Mouse (Mus musculus) neural tube, embryonic 12.5 days (tissue): Measurements from ENCODE around the gene Cdk18. TPM values are rescaled to one million over a fixed set of nuclear protein-coding genes. Genes with fewer than 3 reads are reported as not detected.
A peak's percentile ranks its signal among the peaks of the same experiment; 100 is the strongest.

Source experiments
- ATAC-seq: fragments of 200-750 bp; cut with Nextera tagmentation; 2 replicates; pipeline ENCODE4 v1.8.0; 2017; ENCODE audit warnings: low read depth, mild to moderate bottlenecking, moderate TSS enrichment, moderate library complexity; ENCODE audit not compliant: low FRiP score
- H3K27ac ChIP-seq: fragments of 300-500 bp; sonication (generic); 2 replicates; pipeline ENCODE4 v1.5.1; 2016
- H3K27me3 ChIP-seq: fragments of 300-500 bp; sonication (generic); replicated peaks from 2 replicates; pipeline ENCODE4 v1.6.1; 2016; ENCODE audit warnings: mild to moderate bottlenecking
- H3K36me3 ChIP-seq: fragments of 300-500 bp; sonication (generic); 2 replicates; pipeline ENCODE4 v1.6.1; 2016; ENCODE audit warnings: mild to moderate bottlenecking
- H3K4me1 ChIP-seq: fragments of 300-500 bp; sonication (generic); 2 replicates; pipeline ENCODE4 v1.6.1; 2016
- H3K4me2 ChIP-seq: fragments of 300-500 bp; sonication (generic); replicated peaks from 2 replicates; pipeline ENCODE4 v1.6.1; 2016; ENCODE audit warnings: mild to moderate bottlenecking
- H3K4me3 ChIP-seq: fragments of 300-500 bp; sonication (generic); 2 replicates; pipeline ENCODE4 v1.5.1; 2016
- H3K9ac ChIP-seq: fragments of 300-500 bp; sonication (generic); 2 replicates; pipeline ENCODE4 v1.6.1; 2016; ENCODE audit warnings: mild to moderate bottlenecking
- H3K9me3 ChIP-seq: fragments of 300-500 bp; sonication (generic); 2 replicates; pipeline ENCODE4 v1.6.1; 2016; ENCODE audit warnings: mild to moderate bottlenecking
- WGBS: fragments of 180-500 bp; shearing (Covaris S2); methylation state at CpG from one replicate; pipeline ENCODE4 v1.1.7; 2016; 5-methylcytosine and 5-hydroxymethylcytosine counted together
- polyA plus RNA-seq: library from polyadenylated mRNA; unstranded; fragments of >200 nt; fragmentation: Nextera tagmentation; extraction: Ambion mirVana; gene quantifications from 2 replicates; pipeline ENCODE4 v1.2.1, GENCODE M21; 2016

The Cdk18 gene
- polyA plus RNA-seq, 1 experiment from 2014 or later, result 0.84 TPM

GRCm38 (mm10) chr1:132144837-132145236 is 5.4 kb upstream of the Cdk18 start:
- ATAC-seq, result no peak
- Histone ChIP-seq H3K4me3 (no peak overlapping the region), H3K36me3 (no peaks in the 10 kb centered on the region), H3K4me1 (peaks cover 11% of the 10 kb centered on the region), H3K9ac (no peak overlapping the region), H3K27me3 (peaks cover 2% of the 10 kb centered on the region; the same call in 1 of the 2 replicates), H3K27ac (no peak overlapping the region), H3K4me2 (no peak overlapping the region), H3K9me3 (no peaks in the 10 kb centered on the region)
- WGBS, result 69% methylated on average over 3 of the region's 3 CpGs

GRCm38 (mm10) chr1:132144223-132144622 is 4.7 kb upstream of the Cdk18 start:
- Histone ChIP-seq H3K27me3 (peaks cover 7% of the 10 kb centered on the region; the same call in 1 of the 2 replicates), H3K27ac (no peak overlapping the region), H3K9me3 (no peaks in the 10 kb centered on the region), H3K36me3 (no peaks in the 10 kb centered on the region), H3K4me1 (peaks cover 16% of the 10 kb centered on the region), H3K9ac (no peak overlapping the region), H3K4me2 (no peak overlapping the region), H3K4me3 (no peak overlapping the region)
- peak; percentile 68 for ATAC-seq
- WGBS, result 18% methylated on average over 2 of the region's 2 CpGs

- peaks cover 11% of the 10 kb centered on the region for H3K27me3 ChIP-seq
- no peaks in the 10 kb centered on the region for H3K9me3 ChIP-seq
- H3K4me3 ChIP-seq, result no peak overlapping the region
- H3K9ac ChIP-seq, result no peak overlapping the region
- peaks cover 21% of the 10 kb centered on the region for H3K4me1 ChIP-seq
- H3K4me2 ChIP-seq, result no peak overlapping the region
- WGBS, result 77% methylated on average over 4 of the region's 4 CpGs
- no peaks in the 10 kb centered on the region for H3K36me3 ChIP-seq
- H3K27ac ChIP-seq, result no peak overlapping the region
- ATAC-seq, result no peak
Observed at GRCm38 (mm10) chr1:132143730-132144129, 4.2 kb upstream of the Cdk18 start.

- Histone ChIP-seq H3K9ac (no peak overlapping the region), H3K27me3 (peaks cover 18% of the 10 kb centered on the region), H3K4me3 (no peak overlapping the region), H3K4me1 (peaks cover 25% of the 10 kb centered on the region), H3K9me3 (no peaks in the 10 kb centered on the region), H3K4me2 (no peak overlapping the region), H3K27ac (no peak overlapping the region), H3K36me3 (no peaks in the 10 kb centered on the region)
- no peak for ATAC-seq
- 88% methylated on average over 5 of the region's 5 CpGs for WGBS
Observed at GRCm38 (mm10) chr1:132143079-132143478, 3.6 kb upstream of the Cdk18 start.

- no peak for ATAC-seq
- peaks cover 25% of the 10 kb centered on the region for H3K4me1 ChIP-seq
Observed at GRCm38 (mm10) chr1:132141753-132142152, 2.3 kb upstream of the Cdk18 start.

GRCm38 (mm10) chr1:132141166-132141565 is 1.7 kb upstream of the Cdk18 start:
- Histone ChIP-seq H3K4me2 (no peak overlapping the region), H3K9me3 (no peaks in the 10 kb centered on the region), H3K4me3 (no peak overlapping the region), H3K9ac (no peak overlapping the region), H3K27me3 (peaks cover 28% of the 10 kb centered on the region), H3K27ac (no peak overlapping the region), H3K36me3 (no peaks in the 10 kb centered on the region), H3K4me1 (peaks cover 25% of the 10 kb centered on the region)
- no peak for ATAC-seq
- WGBS, result 71% methylated on average over 2 of the region's 2 CpGs

More at GRCm38 (mm10) chr1:132141753-132142152, 2.3 kb upstream of the Cdk18 start:
- no peaks in the 10 kb centered on the region for H3K36me3 ChIP-seq
- H3K9ac ChIP-seq, result no peak overlapping the region
- no peaks in the 10 kb centered on the region for H3K9me3 ChIP-seq
- no peak overlapping the region for H3K27ac ChIP-seq
- 67% methylated on average over 13 of the region's 13 CpGs for whole genome bisulfite sequencing
- no peak overlapping the region for H3K4me2 ChIP-seq
- no peak overlapping the region for H3K4me3 ChIP-seq
- H3K27me3 ChIP-seq, result peaks cover 25% of the 10 kb centered on the region

- Histone ChIP-seq H3K9me3 (no peaks in the 10 kb centered on the region), H3K27ac (no peak overlapping the region), H3K27me3 (peaks cover 28% of the 10 kb centered on the region), H3K36me3 (no peaks in the 10 kb centered on the region), H3K9ac (no peak overlapping the region), H3K4me2 (no peak overlapping the region), H3K4me3 (no peak overlapping the region), H3K4me1 (peaks cover 25% of the 10 kb centered on the region)
- ATAC-seq, result no peak
- 62% methylated on average over 4 of the region's 4 CpGs for WGBS
Observed at GRCm38 (mm10) chr1:132140574-132140973, 1.1 kb upstream of the Cdk18 start.

- WGBS, result 59% methylated on average over 10 of the region's 10 CpGs
- H3K27ac ChIP-seq, result no peak overlapping the region
- no peaks in the 10 kb centered on the region for H3K36me3 ChIP-seq
- H3K4me2 ChIP-seq, result peak overlapping the region; percentile 93; the same call in 1 of the 2 replicates
- H3K4me1 ChIP-seq, result peaks cover 25% of the 10 kb centered on the region
- peaks cover 28% of the 10 kb centered on the region for H3K27me3 ChIP-seq
- no peak overlapping the region for H3K9ac ChIP-seq
- H3K4me3 ChIP-seq, result no peak overlapping the region
- H3K9me3 ChIP-seq, result no peaks in the 10 kb centered on the region
- ATAC-seq, result no peak
Observed at GRCm38 (mm10) chr1:132140171-132140570, 687 bp upstream of the Cdk18 start.

- no peak overlapping the region for H3K27ac ChIP-seq
- no peak; the same call in 1 of the 2 replicates for ATAC-seq
- WGBS, result 3% methylated on average over 35 of the region's 35 CpGs
- no peaks in the 10 kb centered on the region for H3K36me3 ChIP-seq
- H3K4me1 ChIP-seq, result peaks cover 18% of the 10 kb centered on the region
- peak overlapping the region; percentile 53 for H3K9ac ChIP-seq
- H3K4me2 ChIP-seq, result peak overlapping the region; percentile 93
- H3K27me3 ChIP-seq, result peaks cover 28% of the 10 kb centered on the region
- H3K4me3 ChIP-seq, result peak overlapping the region; percentile 50
- H3K9me3 ChIP-seq, result no peaks in the 10 kb centered on the region
Observed at GRCm38 (mm10) chr1:132138576-132139415, 688 bp downstream of the Cdk18 start.

- H3K9me3 ChIP-seq, result no peaks in the 10 kb centered on the region
- no peaks in the 10 kb centered on the region for H3K36me3 ChIP-seq
- peaks cover 28% of the 10 kb centered on the region for H3K27me3 ChIP-seq
- WGBS, result 54% methylated on average over 9 of the region's 9 CpGs
- H3K4me1 ChIP-seq, result peaks cover 14% of the 10 kb centered on the region
- ATAC-seq, result no peak
- peak overlapping the region; percentile 93; the same call in 1 of the 2 replicates for H3K4me2 ChIP-seq
- H3K9ac ChIP-seq, result no peak overlapping the region
- no peak overlapping the region for H3K27ac ChIP-seq
- H3K4me3 ChIP-seq, result no peak overlapping the region
Observed at GRCm38 (mm10) chr1:132137935-132138575, 1.4 kb downstream of the Cdk18 start.

- peaks cover 28% of the 10 kb centered on the region for H3K27me3 ChIP-seq
- no peak overlapping the region for H3K27ac ChIP-seq
- ATAC-seq, result no peak
- H3K9me3 ChIP-seq, result no peaks in the 10 kb centered on the region
- no peaks in the 10 kb centered on the region for H3K36me3 ChIP-seq
- H3K9ac ChIP-seq, result no peak overlapping the region
- no peak overlapping the region for H3K4me3 ChIP-seq
- no peak overlapping the region for H3K4me2 ChIP-seq
- peaks cover 14% of the 10 kb centered on the region for H3K4me1 ChIP-seq
- WGBS, result 89% methylated on average over 3 of the region's 3 CpGs
Observed at GRCm38 (mm10) chr1:132136847-132137246, 2.6 kb downstream of the Cdk18 start.

- Histone ChIP-seq H3K9me3 (no peaks in the 10 kb centered on the region), H3K4me1 (peaks cover 14% of the 10 kb centered on the region), H3K9ac (no peak overlapping the region), H3K36me3 (no peaks in the 10 kb centered on the region), H3K27ac (no peak overlapping the region), H3K4me2 (no peak overlapping the region), H3K4me3 (no peak overlapping the region), H3K27me3 (peaks cover 28% of the 10 kb centered on the region)
- no peak for ATAC-seq
- 89% methylated on average over 7 of the region's 7 CpGs for WGBS
Observed at GRCm38 (mm10) chr1:132135631-132136030, 3.9 kb downstream of the Cdk18 start.
